ENCODE assay signal across 28 mouse cellular contexts in genomic region chr16:55516994-55517393, GRCm38 (mm10).
"Had no signal": no experiment of that assay in that cellular context is flagged by ENCODE, and none has a peak within 500 bp of the region (broad histone marks: within the 10 kb centered on the region; RNA-seq: fewer than 3 reads in every experiment).

No protein-coding gene starts in this region.

- H3K4me3 ChIP-seq: embryonic facial prominence, embryonic 10.5 days; embryonic facial prominence, embryonic 12.5 days; embryonic facial prominence, embryonic 13.5 days; embryonic facial prominence, embryonic 15.5 days; erythroblast, embryonic 14.5 days; forebrain, embryonic 10.5 days; forebrain, embryonic 12.5 days; forebrain, embryonic 13.5 days; forebrain, embryonic 15.5 days; gastrocnemius, adult 2 months; heart, adult 2 months; heart, embryonic 10.5 days had no signal

- H3K27ac ChIP-seq: embryonic facial prominence, embryonic 10.5 days; embryonic facial prominence, embryonic 12.5 days; embryonic facial prominence, embryonic 13.5 days; embryonic facial prominence, embryonic 15.5 days; forebrain, embryonic 10.5 days; forebrain, embryonic 12.5 days; forebrain, embryonic 13.5 days; forebrain, embryonic 15.5 days; gastrocnemius, adult 2 months; heart, adult 2 months; heart, embryonic 10.5 days had no signal

- H3K9me3 ChIP-seq: embryonic facial prominence, embryonic 10.5 days; embryonic facial prominence, embryonic 12.5 days; embryonic facial prominence, embryonic 13.5 days; embryonic facial prominence, embryonic 15.5 days; forebrain, embryonic 10.5 days; forebrain, embryonic 12.5 days; forebrain, embryonic 13.5 days; forebrain, embryonic 15.5 days; heart, embryonic 10.5 days had no signal

- H3K9ac ChIP-seq: embryonic facial prominence, embryonic 12.5 days; embryonic facial prominence, embryonic 13.5 days; embryonic facial prominence, embryonic 15.5 days; forebrain, embryonic 12.5 days; forebrain, embryonic 13.5 days; forebrain, embryonic 15.5 days; forebrain, postnatal 0 days had no signal

- DNase-seq: cerebellum, adult 9-10 months; cerebellum, adult 9-11 months; cerebellum, postnatal 10 days; cerebellum, postnatal 14 days; cerebellum, postnatal 25 days; cerebellum, postnatal 36 days; embryo, embryonic 11 days; forebrain, postnatal 0 days; gastrocnemius, adult 2 months; gastrocnemius, postnatal 10 days; gastrocnemius, postnatal 14 days; gastrocnemius, postnatal 25 days; gastrocnemius, postnatal 36 days; heart, adult 11 months; heart, adult 18-20 months; heart, adult 2 months had no signal

- H3K4me1 ChIP-seq: embryonic facial prominence, embryonic 12.5 days; embryonic facial prominence, embryonic 13.5 days; embryonic facial prominence, embryonic 15.5 days; heart, embryonic 10.5 days had no signal

- H3K27me3 ChIP-seq: embryonic facial prominence, embryonic 12.5 days; embryonic facial prominence, embryonic 13.5 days; embryonic facial prominence, embryonic 15.5 days; forebrain, embryonic 12.5 days; forebrain, embryonic 13.5 days; forebrain, embryonic 15.5 days had no signal

- H3K36me3 ChIP-seq: embryonic facial prominence, embryonic 10.5 days; embryonic facial prominence, embryonic 12.5 days; embryonic facial prominence, embryonic 13.5 days; embryonic facial prominence, embryonic 15.5 days; forebrain, embryonic 10.5 days; forebrain, embryonic 12.5 days; forebrain, embryonic 15.5 days; heart, embryonic 10.5 days had no signal

- ATAC-seq: forebrain, embryonic 13.5 days; forebrain, embryonic 14.5 days; forebrain, embryonic 15.5 days; forebrain, embryonic 16.5 days; forebrain, postnatal 0 days had no signal
